Mouse (Mus musculus): Measurements from ENCODE around the gene Tmem243. TPM values are rescaled to one million over a fixed set of nuclear protein-coding genes. Genes with fewer than 3 reads are reported as not detected.

Tmem243 gene
- total RNA-seq, 1 experiment = 7.5 TPM

- in situ Hi-C loops (cut with MboI; ENCODE audit: low sequenced_read_pairs in 2 of 2, unreplicated experiment in 2 of 2) = no loop called here
- Histone ChIP-seq H3K4me3 (ENCODE audit: insufficient read depth in 1 of 2, low read depth in 1 of 2, low read length in 2 of 2, poor library complexity in 1 of 2, severe bottlenecking in 1 of 2) (no peak overlapping the region), H3K9ac (ENCODE audit: insufficient read depth, low read depth, low read length, poor library complexity, severe bottlenecking) (no peak overlapping the region), H3K4me1 (ENCODE audit: control insufficient read depth in 2 of 2, insufficient read depth in 2 of 2, low read length in 2 of 2, poor library complexity in 1 of 2) (no peaks in the 10 kb centered on the region), H3K9me3 (ENCODE audit: control insufficient read depth, insufficient read depth, low read depth, low read length) (no peaks in the 10 kb centered on the region), H3K36me3 (ENCODE audit: control insufficient read depth, insufficient read depth, low read length, poor library complexity, severe bottlenecking) (peaks cover 26% of the 10 kb centered on the region), H3K27ac (ENCODE audit: insufficient read depth, low read depth, low read length, poor library complexity, severe bottlenecking) (no peak overlapping the region)
- no peak for DNase-seq (ENCODE audit: low read depth, low spot score)
- TF ChIP-seq MAFK (IDR thresholded peaks at IDR 0.05; ENCODE audit: insufficient read depth, low read depth, low read length) (no peak), HCFC1 (IDR thresholded peaks at IDR 0.05; ENCODE audit: borderline replicate concordance, insufficient read depth, low read length) (no peak), ZNF384 (IDR thresholded peaks at IDR 0.05; ENCODE audit: low read depth, low read length) (no peak), CHD2 (IDR thresholded peaks at IDR 0.05; ENCODE audit: low read depth, low read length) (no peak), ZC3H11A (IDR thresholded peaks at IDR 0.05; ENCODE audit: borderline replicate concordance, low read depth, low read length) (no peak)
Measured at GRCm38 (mm10) chr5:9128566-9128965, 28.1 kb downstream of the Tmem243 start.

DNA sequence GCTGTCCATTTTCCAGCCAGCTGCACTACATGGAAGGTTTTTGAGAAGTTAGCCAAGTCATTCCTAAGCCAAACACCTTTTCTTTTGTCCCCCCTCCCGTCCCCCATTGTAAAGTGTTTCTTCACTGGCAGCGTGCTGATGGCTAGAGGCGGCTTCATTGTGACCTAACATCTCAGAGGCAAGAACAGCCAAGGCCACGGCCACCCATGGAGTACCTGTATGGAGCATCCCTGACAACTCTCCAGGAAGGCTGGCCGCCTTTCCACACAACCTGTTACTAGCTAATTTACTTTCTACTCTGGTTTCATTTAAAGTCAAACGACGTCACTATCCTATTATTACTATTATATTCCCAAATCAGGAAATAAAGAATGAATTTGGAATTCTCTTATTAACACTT lies 31.3 kb downstream of the Tmem243 start:
- peaks cover 25% of the 10 kb centered on the region for H3K36me3 ChIP-seq (ENCODE audit: control insufficient read depth, insufficient read depth, low read length, poor library complexity, severe bottlenecking)
- no peak for TF ChIP-seq ZNF384 (IDR thresholded peaks at IDR 0.05; ENCODE audit: low read depth, low read length)
- no peak for TF ChIP-seq ZC3H11A (IDR thresholded peaks at IDR 0.05; ENCODE audit: borderline replicate concordance, low read depth, low read length)
- TF ChIP-seq HCFC1 (IDR thresholded peaks at IDR 0.05; ENCODE audit: borderline replicate concordance, insufficient read depth, low read length) = no peak
- no peak for TF ChIP-seq CHD2 (IDR thresholded peaks at IDR 0.05; ENCODE audit: low read depth, low read length)
- no peak for TF ChIP-seq MAFK (IDR thresholded peaks at IDR 0.05; ENCODE audit: insufficient read depth, low read depth, low read length)
- no peak overlapping the region for H3K27ac ChIP-seq (ENCODE audit: insufficient read depth, low read depth, low read length, poor library complexity, severe bottlenecking)
- H3K4me3 ChIP-seq (ENCODE audit: insufficient read depth in 1 of 2, low read depth in 1 of 2, low read length in 2 of 2, poor library complexity in 1 of 2, severe bottlenecking in 1 of 2) = no peak overlapping the region
- no peak for DNase-seq (ENCODE audit: low read depth, low spot score)
- in situ Hi-C loops (cut with MboI; ENCODE audit: low sequenced_read_pairs in 2 of 2, unreplicated experiment in 2 of 2) = no loop called here
- no peaks in the 10 kb centered on the region for H3K4me1 ChIP-seq (ENCODE audit: control insufficient read depth in 2 of 2, insufficient read depth in 2 of 2, low read length in 2 of 2, poor library complexity in 1 of 2)
- no peaks in the 10 kb centered on the region for H3K9me3 ChIP-seq (ENCODE audit: control insufficient read depth, insufficient read depth, low read depth, low read length)
- H3K9ac ChIP-seq (ENCODE audit: insufficient read depth, low read depth, low read length, poor library complexity, severe bottlenecking) = no peak overlapping the region

GRCm38 (mm10) chr5:9135588-9135987 lies 35.1 kb downstream of the Tmem243 start:
- no peak for DNase-seq (ENCODE audit: low read depth, low spot score)
- no peaks in the 10 kb centered on the region for H3K4me1 ChIP-seq (ENCODE audit: control insufficient read depth in 2 of 2, insufficient read depth in 2 of 2, low read length in 2 of 2, poor library complexity in 1 of 2)
- in situ Hi-C loops (cut with MboI; ENCODE audit: low sequenced_read_pairs in 2 of 2, unreplicated experiment in 2 of 2) = no loop called here
- H3K27ac ChIP-seq (ENCODE audit: insufficient read depth, low read depth, low read length, poor library complexity, severe bottlenecking) = no peak overlapping the region
- H3K36me3 ChIP-seq (ENCODE audit: control insufficient read depth, insufficient read depth, low read length, poor library complexity, severe bottlenecking) = peaks cover 5% of the 10 kb centered on the region
- no peak overlapping the region for H3K9ac ChIP-seq (ENCODE audit: insufficient read depth, low read depth, low read length, poor library complexity, severe bottlenecking)
- no peak overlapping the region for H3K4me3 ChIP-seq (ENCODE audit: insufficient read depth in 1 of 2, low read depth in 1 of 2, low read length in 2 of 2, poor library complexity in 1 of 2, severe bottlenecking in 1 of 2)
- no peaks in the 10 kb centered on the region for H3K9me3 ChIP-seq (ENCODE audit: control insufficient read depth, insufficient read depth, low read depth, low read length)
- TF ChIP-seq ZNF384 (IDR thresholded peaks at IDR 0.05; ENCODE audit: low read depth, low read length) = no peak
- no peak for TF ChIP-seq CHD2 (IDR thresholded peaks at IDR 0.05; ENCODE audit: low read depth, low read length)
- no peak for TF ChIP-seq MAFK (IDR thresholded peaks at IDR 0.05; ENCODE audit: insufficient read depth, low read depth, low read length)
- no peak for TF ChIP-seq ZC3H11A (IDR thresholded peaks at IDR 0.05; ENCODE audit: borderline replicate concordance, low read depth, low read length)
- TF ChIP-seq HCFC1 (IDR thresholded peaks at IDR 0.05; ENCODE audit: borderline replicate concordance, insufficient read depth, low read length) = no peak

DNA sequence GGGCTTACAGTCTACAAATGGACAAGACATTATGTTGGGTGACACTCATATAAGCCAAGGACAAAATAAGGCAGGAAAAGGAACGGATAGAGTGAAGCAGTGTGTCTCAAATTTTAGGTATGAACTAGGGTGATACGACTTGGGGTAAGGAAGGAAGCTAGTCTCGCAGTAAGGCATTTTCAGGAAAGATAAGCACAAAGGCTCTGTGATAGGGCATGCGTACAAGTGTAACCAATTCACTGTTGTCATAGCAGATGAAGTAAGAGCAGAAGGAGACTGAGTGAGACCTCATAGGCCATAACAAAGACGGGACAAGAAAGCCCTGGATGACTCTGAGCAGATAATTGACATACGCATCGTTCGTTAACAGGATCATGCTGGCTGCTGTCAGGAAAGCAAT lies 40.3 kb downstream of the Tmem243 start:
- Histone ChIP-seq H3K4me1 (ENCODE audit: control insufficient read depth in 2 of 2, insufficient read depth in 2 of 2, low read length in 2 of 2, poor library complexity in 1 of 2) (peaks cover 0 to 2% of the 10 kb centered on the region in 2 experiments; a peak in 1 of 4 replicates), H3K9ac (ENCODE audit: insufficient read depth, low read depth, low read length, poor library complexity, severe bottlenecking) (no peak overlapping the region), H3K9me3 (ENCODE audit: control insufficient read depth, insufficient read depth, low read depth, low read length) (no peaks in the 10 kb centered on the region), H3K27ac (ENCODE audit: insufficient read depth, low read depth, low read length, poor library complexity, severe bottlenecking) (no peak overlapping the region), H3K36me3 (ENCODE audit: control insufficient read depth, insufficient read depth, low read length, poor library complexity, severe bottlenecking) (peaks cover 6% of the 10 kb centered on the region; the same call in 1 of the 2 replicates), H3K4me3 (ENCODE audit: insufficient read depth in 1 of 2, low read depth in 1 of 2, low read length in 2 of 2, poor library complexity in 1 of 2, severe bottlenecking in 1 of 2) (no peak overlapping the region)
- in situ Hi-C loops (cut with MboI; ENCODE audit: low sequenced_read_pairs in 2 of 2, unreplicated experiment in 2 of 2) = no loop called here
- DNase-seq (ENCODE audit: low read depth, low spot score) = no peak
- TF ChIP-seq CHD2 (IDR thresholded peaks at IDR 0.05; ENCODE audit: low read depth, low read length) (no peak), ZC3H11A (IDR thresholded peaks at IDR 0.05; ENCODE audit: borderline replicate concordance, low read depth, low read length) (no peak), ZNF384 (IDR thresholded peaks at IDR 0.05; ENCODE audit: low read depth, low read length) (no peak), HCFC1 (IDR thresholded peaks at IDR 0.05; ENCODE audit: borderline replicate concordance, insufficient read depth, low read length) (no peak)

DNA sequence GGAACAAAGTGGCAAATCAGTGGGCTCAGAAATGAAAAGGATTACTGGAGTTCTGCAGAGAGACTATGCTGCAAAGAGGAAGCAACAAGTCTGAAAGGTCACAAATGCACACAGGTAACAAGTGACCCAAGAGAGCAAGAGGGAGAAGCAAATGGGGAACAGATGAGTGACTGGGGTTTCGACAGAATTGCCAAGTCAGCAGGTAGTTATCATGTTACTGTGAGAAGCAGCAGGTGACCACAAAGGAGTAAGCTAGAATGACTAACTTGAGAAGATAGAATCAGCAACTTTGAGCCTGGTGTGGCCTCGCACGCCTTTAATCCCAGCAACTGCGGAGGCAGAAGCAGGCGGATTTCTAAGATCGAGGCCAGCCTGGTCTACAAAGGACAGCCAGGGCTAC lies 41.9 kb downstream of the Tmem243 start:
- no peak overlapping the region for H3K9ac ChIP-seq (ENCODE audit: insufficient read depth, low read depth, low read length, poor library complexity, severe bottlenecking)
- DNase-seq (ENCODE audit: low read depth, low spot score) = no peak
- TF ChIP-seq MAFK (IDR thresholded peaks at IDR 0.05; ENCODE audit: insufficient read depth, low read depth, low read length) (peak; percentile 74), CHD2 (IDR thresholded peaks at IDR 0.05; ENCODE audit: low read depth, low read length) (no peak)
- peaks cover 7% of the 10 kb centered on the region for H3K36me3 ChIP-seq (ENCODE audit: control insufficient read depth, insufficient read depth, low read length, poor library complexity, severe bottlenecking)
- H3K9me3 ChIP-seq (ENCODE audit: control insufficient read depth, insufficient read depth, low read depth, low read length) = no peaks in the 10 kb centered on the region
- H3K4me1 ChIP-seq (ENCODE audit: control insufficient read depth in 2 of 2, insufficient read depth in 2 of 2, low read length in 2 of 2, poor library complexity in 1 of 2) = peaks cover 0 to 2% of the 10 kb centered on the region in 2 experiments; a peak in 1 of 4 replicates
- in situ Hi-C loops (cut with MboI; ENCODE audit: low sequenced_read_pairs in 2 of 2, unreplicated experiment in 2 of 2) = no loop called here
- H3K4me3 ChIP-seq (ENCODE audit: insufficient read depth in 1 of 2, low read depth in 1 of 2, low read length in 2 of 2, poor library complexity in 1 of 2, severe bottlenecking in 1 of 2) = no peak overlapping the region
- H3K27ac ChIP-seq (ENCODE audit: insufficient read depth, low read depth, low read length, poor library complexity, severe bottlenecking) = no peak overlapping the region
